Comparison of ENCODE assay signal across 16 mouse cellular contexts in genomic region chr13:59094722-59095121, GRCm38 (mm10).
DNase-seq lines count a peak whose midpoint lies in the region; ATAC-seq and TF ChIP-seq lines count a peak whose summit lies in the region.
"Had no signal": no experiment of that assay in that cellular context is flagged by ENCODE, and none has a peak within 500 bp of the region (broad histone marks: within the 10 kb centered on the region; RNA-seq: fewer than 3 reads in every experiment).

No protein-coding gene starts in this region.

- no peak for DNase-seq in kidney, adult 8-10 months
- DNase-seq in retina, postnatal 1 day, result peak; percentile 42
- no peak for DNase-seq in retina, embryonic 14.5 days (ENCODE audit: low spot score)
- DNase-seq in hindbrain, postnatal 0 days (ENCODE audit: low spot score), result peak; percentile 53
- DNase-seq in cerebellum, adult 11 months, result no peak
- no peak for DNase-seq in thymus, postnatal 4 days
- DNase-seq: cerebellum, adult 18-20 months; gastrocnemius, postnatal 25 days; heart, postnatal 36 days; kidney, adult 2 months had no signal

- H3K27ac ChIP-seq in kidney, embryonic 15.5 days, result 0 out of 2 replicates have a peak overlapping the region, but pooled peaks have one; percentile 59
- H3K27ac ChIP-seq in hindbrain, postnatal 0 days, result peak overlapping the region; percentile 74
- peak overlapping the region; percentile 76 for H3K27ac ChIP-seq in olfactory bulb, adult 2 months (ENCODE audit: insufficient read depth, low read depth, low read length)

- ATAC-seq in kidney, embryonic 15.5 days (replicated peaks; ENCODE audit: low FRiP score), result no peak
- no peak for ATAC-seq in hindbrain, postnatal 0 days
- ATAC-seq: activated CD4-positive, CD25-positive, alpha-beta regulatory T cell, adult 4 months had no signal

- no peak overlapping the region for H3K4me3 ChIP-seq in kidney, embryonic 15.5 days (replicated peaks)
- H3K4me3 ChIP-seq in hindbrain, postnatal 0 days (ENCODE audit: low read length), result no peak overlapping the region
- H3K4me3 ChIP-seq in olfactory bulb, adult 2 months (ENCODE audit: insufficient read depth, low read depth, low read length), result no peak overlapping the region
- H3K4me3 ChIP-seq: limb, embryonic 12.5 days had no signal

- H3K4me1 ChIP-seq in kidney, embryonic 15.5 days, result peaks cover 20% of the 10 kb centered on the region
- H3K4me1 ChIP-seq in hindbrain, postnatal 0 days (ENCODE audit: insufficient read depth, low read length), result peaks cover 22% of the 10 kb centered on the region
- peaks cover 37% of the 10 kb centered on the region for H3K4me1 ChIP-seq in olfactory bulb, adult 2 months (ENCODE audit: control insufficient read depth, insufficient read depth, low read length)

- no peaks in the 10 kb centered on the region for H3K36me3 ChIP-seq in kidney, embryonic 15.5 days
- no peaks in the 10 kb centered on the region for H3K36me3 ChIP-seq in hindbrain, postnatal 0 days (ENCODE audit: insufficient read depth, low read length)
- H3K36me3 ChIP-seq: limb, embryonic 12.5 days had no signal

- no peaks in the 10 kb centered on the region for H3K27me3 ChIP-seq in kidney, embryonic 15.5 days
- H3K27me3 ChIP-seq in hindbrain, postnatal 0 days (ENCODE audit: insufficient read depth, low read length), result no peaks in the 10 kb centered on the region
- H3K27me3 ChIP-seq: CH12.LX had no signal

- TF ChIP-seq CTCF in hindbrain, postnatal 0 days (IDR thresholded peaks at IDR 0.05; ENCODE audit: low read depth), result 0 out of 2 replicates have a peak, but pooled peaks have one; percentile 8
- TF ChIP-seq CTCF in olfactory bulb, adult 2 months (IDR thresholded peaks at IDR 0.05; ENCODE audit: insufficient read depth, low read depth, low read length), result no peak

- WGBS in kidney, embryonic 15.5 days, result 92% methylated on average over 7 of the region's 7 CpGs
- 71% methylated on average over 7 of the region's 7 CpGs for WGBS in hindbrain, postnatal 0 days
- 48% methylated on average over 7 of the region's 7 CpGs for WGBS in olfactory bulb, adult 2 months

- TF ChIP-seq POLR2A in olfactory bulb, adult 2 months (IDR thresholded peaks at IDR 0.05; ENCODE audit: insufficient read depth, low read depth, low read length), result no peak

- H3K9me3 ChIP-seq in kidney, embryonic 15.5 days (replicated peaks), result no peaks in the 10 kb centered on the region
- no peaks in the 10 kb centered on the region for H3K9me3 ChIP-seq in hindbrain, postnatal 0 days (ENCODE audit: low read length)
- H3K9me3 ChIP-seq: limb, embryonic 12.5 days had no signal

- no peak overlapping the region for H3K4me2 ChIP-seq in kidney, embryonic 15.5 days
- no peak overlapping the region for H3K4me2 ChIP-seq in hindbrain, postnatal 0 days (ENCODE audit: low read depth, low read length)
- H3K4me2 ChIP-seq: heart, embryonic 11.5 days; limb, embryonic 12.5 days had no signal

- no peak overlapping the region for H3K9ac ChIP-seq in kidney, embryonic 15.5 days
- no peak overlapping the region for H3K9ac ChIP-seq in hindbrain, postnatal 0 days (replicated peaks; ENCODE audit: low read length)
- H3K9ac ChIP-seq: limb, embryonic 12.5 days had no signal

Comparison
In these comparisons a context has a peak if more than half of its experiments do, and no peak if none do; other contexts are left out.
1. DNase-seq: peak in retina, postnatal 1 day (single experiment) and hindbrain, postnatal 0 days (single experiment); none in kidney, adult 8-10 months (0 of 2), retina, embryonic 14.5 days (single experiment), cerebellum, adult 11 months (single experiment) and thymus, postnatal 4 days (single experiment).
2. Peak in every context shown above with its lines, with median percentiles within 50 percentile points of each other: H3K27ac ChIP-seq.